Comparison of ENCODE assay signal across 8 mouse cellular contexts in genomic region chr5:31527117-31527680, GRCm38 (mm10). TPM values are rescaled to one million over a fixed set of nuclear protein-coding genes. Genes with fewer than 3 reads are reported as not detected.
DNase-seq lines count a peak whose midpoint lies in the region; ATAC-seq and TF ChIP-seq lines count a peak whose summit lies in the region.

No protein-coding gene starts in this region.

- no peaks in the 10 kb centered on the region for H3K27me3 ChIP-seq in heart, embryonic 11.5 days (ENCODE audit: control insufficient read depth, insufficient read depth, low read length)
- no peaks in the 10 kb centered on the region for H3K27me3 ChIP-seq in E14TG2a.4 (ENCODE audit: insufficient read depth, low read length)
- H3K27me3 ChIP-seq in forebrain, embryonic 12.5 days, result no peaks in the 10 kb centered on the region
- no peaks in the 10 kb centered on the region for H3K27me3 ChIP-seq in stomach, embryonic 14.5 days (ENCODE audit: control insufficient read depth, insufficient read depth, low read length)

- ATAC-seq in heart, embryonic 11.5 days (replicated peaks; ENCODE audit: insufficient number of reproducible peaks, low FRiP score, low TSS enrichment), result 0 out of 2 replicates have a peak, but pooled peaks have one; percentile 31
- peak; percentile 9; the same call in 1 of the 2 replicates for ATAC-seq in forebrain, embryonic 12.5 days (ENCODE audit: low FRiP score)
- no peak for ATAC-seq in stomach, embryonic 14.5 days (ENCODE audit: insufficient number of reproducible peaks, insufficient read depth, low FRiP score, low read depth)

- peak overlapping the region; percentile 91 for H3K9ac ChIP-seq in heart, embryonic 11.5 days (ENCODE audit: low read depth, low read length)
- H3K9ac ChIP-seq in forebrain, embryonic 12.5 days, result peak overlapping the region; percentile 83
- peak overlapping the region; percentile 59 for H3K9ac ChIP-seq in stomach, embryonic 14.5 days (replicated peaks; ENCODE audit: low read depth, low read length)

- peak overlapping the region; percentile 99 for H3K4me3 ChIP-seq in heart, embryonic 11.5 days (ENCODE audit: low read depth, low read length)
- peak overlapping the region; percentile 100 for H3K4me3 ChIP-seq in E14TG2a.4 (replicated peaks; ENCODE audit: low read length)
- peak overlapping the region; percentile 98 for H3K4me3 ChIP-seq in forebrain, embryonic 12.5 days (replicated peaks)
- H3K4me3 ChIP-seq in stomach, embryonic 14.5 days (ENCODE audit: low read depth, low read length), result peak overlapping the region; percentile 81

- intact Hi-C loops in heart, postnatal 14 days (cut with DNase I), result no loop called here

- H3K9me3 ChIP-seq in heart, embryonic 11.5 days (replicated peaks; ENCODE audit: control insufficient read depth, low read length), result no peaks in the 10 kb centered on the region
- H3K9me3 ChIP-seq in E14TG2a.4 (ENCODE audit: low read length), result no peaks in the 10 kb centered on the region
- no peaks in the 10 kb centered on the region for H3K9me3 ChIP-seq in forebrain, embryonic 12.5 days
- no peaks in the 10 kb centered on the region for H3K9me3 ChIP-seq in stomach, embryonic 14.5 days (ENCODE audit: control insufficient read depth, low read depth, low read length)

- TF ChIP-seq CTCF in E14TG2a.4 (conservative IDR thresholded peaks at IDR 0.05; ENCODE audit: low read length), result no peak

- H3K27ac ChIP-seq in heart, embryonic 11.5 days (ENCODE audit: low read depth, low read length), result no peak overlapping the region; the same call in 1 of the 2 replicates
- H3K27ac ChIP-seq in forebrain, embryonic 12.5 days, result peak overlapping the region; percentile 87
- H3K27ac ChIP-seq in stomach, embryonic 14.5 days (ENCODE audit: low read length), result peak overlapping the region; percentile 80; the same call in 1 of the 2 replicates

- H3K4me2 ChIP-seq in heart, embryonic 11.5 days, result peak overlapping the region; percentile 99
- peak overlapping the region; percentile 75 for H3K4me2 ChIP-seq in forebrain, embryonic 12.5 days
- H3K4me2 ChIP-seq in stomach, embryonic 14.5 days (replicated peaks; ENCODE audit: low read depth, low read length), result peak overlapping the region; percentile 97

- peaks cover 17% of the 10 kb centered on the region for H3K36me3 ChIP-seq in heart, embryonic 11.5 days (ENCODE audit: control insufficient read depth, insufficient read depth, low read length)
- H3K36me3 ChIP-seq in E14TG2a.4 (ENCODE audit: insufficient read depth, low read length), result peaks cover 53% of the 10 kb centered on the region
- peaks cover 39% of the 10 kb centered on the region for H3K36me3 ChIP-seq in forebrain, embryonic 12.5 days (replicated peaks)
- H3K36me3 ChIP-seq in stomach, embryonic 14.5 days (ENCODE audit: control insufficient read depth, insufficient read depth, low read length), result peaks cover 31% of the 10 kb centered on the region

- H3K4me1 ChIP-seq in heart, embryonic 11.5 days (ENCODE audit: control insufficient read depth, insufficient read depth, low read length), result peaks cover 10% of the 10 kb centered on the region; the same call in 1 of the 2 replicates
- peaks cover 38% of the 10 kb centered on the region for H3K4me1 ChIP-seq in E14TG2a.4 (replicated peaks; ENCODE audit: low read depth, low read length)
- H3K4me1 ChIP-seq in forebrain, embryonic 12.5 days, result peaks cover 25% of the 10 kb centered on the region
- peaks cover 14% of the 10 kb centered on the region for H3K4me1 ChIP-seq in stomach, embryonic 14.5 days (ENCODE audit: control insufficient read depth, insufficient read depth, low read length)

- DNase-seq in heart, postnatal 14 days, result no peak
- peak; percentile 16 for DNase-seq in liver
- no peak for DNase-seq in left cerebral cortex, adult 11 months (ENCODE audit: low spot score)
- no peak for DNase-seq in kidney, adult 9 months

- WGBS in heart, embryonic 11.5 days (ENCODE audit: insufficient replicate concordance), result 3% methylated on average over 40 of the region's 40 CpGs
- WGBS in forebrain, embryonic 12.5 days, result 4% methylated on average over 40 of the region's 40 CpGs
- WGBS in stomach, embryonic 14.5 days, result 2% methylated on average over 40 of the region's 40 CpGs

RNA-seq across cellular contexts. Expression of gene Slc4a1ap, which starts 0.4 kb away (rescaled TPM):
- polyA plus RNA-seq in heart, embryonic 11.5 days (2014; fragmentation: Nextera tagmentation; extraction: Ambion mirVana), result 22.5 and 25.2 TPM in 2 replicates
- 10 to 100 TPM; 21.4 to 21.9 TPM for total RNA-seq in heart, postnatal 14 days (2021)
- 33.6 and 34.0 TPM in 2 replicates for polyA plus RNA-seq in forebrain, embryonic 12.5 days (2016; fragmentation: Nextera tagmentation; extraction: Ambion mirVana)
- 30.5 and 35.5 TPM in 2 replicates for polyA plus RNA-seq in stomach, embryonic 14.5 days (2014; fragmentation: Nextera tagmentation; extraction: Ambion mirVana)

RNA-seq across cellular contexts. Expression of gene Supt7l, which starts 0.4 kb away (rescaled TPM):
- 17.0 and 17.1 TPM in 2 replicates for polyA plus RNA-seq in heart, embryonic 11.5 days (2014; fragmentation: Nextera tagmentation; extraction: Ambion mirVana)
- 10 to 100 TPM; 13.9 to 14.0 TPM for total RNA-seq in heart, postnatal 14 days (2021)
- 29.8 and 30.1 TPM in 2 replicates for polyA plus RNA-seq in forebrain, embryonic 12.5 days (2016; fragmentation: Nextera tagmentation; extraction: Ambion mirVana)
- polyA plus RNA-seq in stomach, embryonic 14.5 days (2014; fragmentation: Nextera tagmentation; extraction: Ambion mirVana), result 20.7 and 21.4 TPM in 2 replicates

RNA-seq across cellular contexts. Expression of gene Gpn1, which starts 32.7 kb away (rescaled TPM):
- polyA plus RNA-seq in heart, embryonic 11.5 days (2014; fragmentation: Nextera tagmentation; extraction: Ambion mirVana), result 52.0 and 52.7 TPM in 2 replicates
- total RNA-seq in heart, postnatal 14 days (2021), result 10 to 100 TPM; 20.0 to 20.9 TPM
- polyA plus RNA-seq in forebrain, embryonic 12.5 days (2016; fragmentation: Nextera tagmentation; extraction: Ambion mirVana), result 78.7 and 79.3 TPM in 2 replicates
- 54.2 and 66.3 TPM in 2 replicates for polyA plus RNA-seq in stomach, embryonic 14.5 days (2014; fragmentation: Nextera tagmentation; extraction: Ambion mirVana)

RNA-seq across cellular contexts. Expression of gene 4930548H24Rik, which starts 41.7 kb away (rescaled TPM):
- polyA plus RNA-seq in heart, embryonic 11.5 days (2014; fragmentation: Nextera tagmentation; extraction: Ambion mirVana), result 0.08 TPM in 1 of 2 replicates, not detected in the other
- total RNA-seq in heart, postnatal 14 days (2021), result under 1 TPM in 1 of 2 experiments, not detected in 1; 0.22 TPM
- polyA plus RNA-seq in forebrain, embryonic 12.5 days (2016; fragmentation: Nextera tagmentation; extraction: Ambion mirVana), result not detected in 2 replicates
- polyA plus RNA-seq in stomach, embryonic 14.5 days (2014; fragmentation: Nextera tagmentation; extraction: Ambion mirVana), result not detected in 2 replicates
